8 mouse cellular contexts compared by ENCODE assay signal in genomic region chr19:25207731-25208361, GRCm38 (mm10). TPM values are rescaled to one million over a fixed set of nuclear protein-coding genes. Genes with fewer than 3 reads are reported as not detected.
DNase-seq lines count a peak whose midpoint lies in the region; ATAC-seq and TF ChIP-seq lines count a peak whose summit lies in the region.
"Had no signal": no experiment of that assay in that cellular context is flagged by ENCODE, and none has a peak within 500 bp of the region (broad histone marks: within the 10 kb centered on the region; RNA-seq: fewer than 3 reads in every experiment).

No protein-coding gene starts in this region.

- WGBS in lung, embryonic 16.5 days, result 28% methylated on average over 23 of the region's 23 CpGs
- 5% methylated on average over 23 of the region's 23 CpGs for WGBS in forebrain, embryonic 16.5 days
- WGBS in midbrain, postnatal 0 days, result 4% methylated on average over 23 of the region's 23 CpGs

- peak overlapping the region; percentile 39 for H3K4me2 ChIP-seq in lung, embryonic 16.5 days (ENCODE audit: low read depth, low read length)
- peak overlapping the region; percentile 42 for H3K4me2 ChIP-seq in forebrain, embryonic 16.5 days (ENCODE audit: low read length)
- H3K4me2 ChIP-seq in midbrain, postnatal 0 days (ENCODE audit: low read depth, low read length, poor library complexity, severe bottlenecking), result peak overlapping the region; percentile 40
- H3K4me2 ChIP-seq: liver, embryonic 15.5 days had no signal

- no peak for TF ChIP-seq CTCF in midbrain, postnatal 0 days (IDR thresholded peaks at IDR 0.05)

- no peaks in the 10 kb centered on the region for H3K36me3 ChIP-seq in lung, embryonic 16.5 days (ENCODE audit: control insufficient read depth, insufficient read depth, low read length)
- H3K36me3 ChIP-seq in forebrain, embryonic 16.5 days (ENCODE audit: control insufficient read depth, insufficient read depth), result no peaks in the 10 kb centered on the region
- H3K36me3 ChIP-seq in midbrain, postnatal 0 days (ENCODE audit: insufficient read depth, low read length), result no peaks in the 10 kb centered on the region

- no peak for DNase-seq in lung, postnatal 36 days
- peak; percentile 50 for DNase-seq in kidney, adult 18-20 months
- peak; percentile 30 for DNase-seq in midbrain, postnatal 0 days (ENCODE audit: low spot score)
- DNase-seq in cerebellum, adult 8-10 months, result no peak
- DNase-seq in urinary bladder, postnatal 14 days (ENCODE audit: low spot score), result no peak

- H3K9ac ChIP-seq in lung, embryonic 16.5 days (ENCODE audit: low read length), result peak overlapping the region; percentile 32; the same call in 1 of the 2 replicates
- 0 out of 2 replicates have a peak overlapping the region, but pooled peaks have one; percentile 29 for H3K9ac ChIP-seq in forebrain, embryonic 16.5 days (replicated peaks; ENCODE audit: low read depth, low read length)
- H3K9ac ChIP-seq in midbrain, postnatal 0 days (replicated peaks; ENCODE audit: low read length, poor library complexity, severe bottlenecking), result no peak overlapping the region
- H3K9ac ChIP-seq: liver, embryonic 15.5 days had no signal

- no peak overlapping the region for H3K4me3 ChIP-seq in lung, embryonic 16.5 days (ENCODE audit: low read length)
- H3K4me3 ChIP-seq in forebrain, embryonic 16.5 days (replicated peaks; ENCODE audit: low read length), result peak overlapping the region; percentile 15
- H3K4me3 ChIP-seq in midbrain, postnatal 0 days (ENCODE audit: low read depth, low read length), result peak overlapping the region; percentile 16; the same call in 1 of the 2 replicates
- H3K4me3 ChIP-seq: liver, embryonic 15.5 days had no signal

- H3K27me3 ChIP-seq in lung, embryonic 16.5 days (ENCODE audit: control insufficient read depth, insufficient read depth, low read depth, low read length), result peaks cover 5% of the 10 kb centered on the region; the same call in 1 of the 2 replicates
- no peaks in the 10 kb centered on the region for H3K27me3 ChIP-seq in forebrain, embryonic 16.5 days (replicated peaks; ENCODE audit: control insufficient read depth, insufficient read depth, low read length)
- no peaks in the 10 kb centered on the region for H3K27me3 ChIP-seq in midbrain, postnatal 0 days (ENCODE audit: insufficient read depth, low read length)

- ATAC-seq in lung, embryonic 16.5 days (ENCODE audit: low read depth), result no peak
- ATAC-seq in forebrain, embryonic 16.5 days, result peak; percentile 65; the same call in 1 of the 2 replicates
- no peak for ATAC-seq in midbrain, postnatal 0 days (ENCODE audit: low FRiP score)

- H3K27ac ChIP-seq in lung, embryonic 16.5 days (ENCODE audit: low read length), result no peak overlapping the region
- no peak overlapping the region for H3K27ac ChIP-seq in forebrain, embryonic 16.5 days (ENCODE audit: low read length)
- no peak overlapping the region for H3K27ac ChIP-seq in midbrain, postnatal 0 days (ENCODE audit: low read depth, low read length)
- H3K27ac ChIP-seq: liver, embryonic 15.5 days had no signal

- peaks cover 2% of the 10 kb centered on the region; the same call in 1 of the 2 replicates for H3K4me1 ChIP-seq in lung, embryonic 16.5 days (replicated peaks; ENCODE audit: control insufficient read depth, insufficient read depth, low read length)
- H3K4me1 ChIP-seq in forebrain, embryonic 16.5 days (replicated peaks; ENCODE audit: control insufficient read depth, insufficient read depth, low read length), result peaks cover 8% of the 10 kb centered on the region
- H3K4me1 ChIP-seq in midbrain, postnatal 0 days (ENCODE audit: insufficient read depth, low read length), result peaks cover 6% of the 10 kb centered on the region; the same call in 1 of the 2 replicates

- H3K9me3 ChIP-seq in lung, embryonic 16.5 days (ENCODE audit: control insufficient read depth, low read length), result no peaks in the 10 kb centered on the region
- peaks cover 4% of the 10 kb centered on the region; the same call in 1 of the 2 replicates for H3K9me3 ChIP-seq in forebrain, embryonic 16.5 days (ENCODE audit: control insufficient read depth, low read length)
- no peaks in the 10 kb centered on the region for H3K9me3 ChIP-seq in midbrain, postnatal 0 days (ENCODE audit: low read length)
- H3K9me3 ChIP-seq: liver, embryonic 15.5 days had no signal

RNA-seq across cellular contexts. Expression of gene Kank1, which starts 28.9 kb away (rescaled TPM):
- polyA plus RNA-seq in lung, embryonic 16.5 days (2015; fragmentation: Nextera tagmentation; extraction: Ambion mirVana), result 19.9 and 23.1 TPM in 2 replicates
- 4.4 and 4.8 TPM in 2 replicates for polyA plus RNA-seq in forebrain, embryonic 16.5 days (2015; fragmentation: Nextera tagmentation; extraction: Ambion mirVana)
- total RNA-seq in midbrain, postnatal 0 days (2014; rRNA removed), result 9.1 and 16.6 TPM in 2 replicates
- 5.9 and 6.0 TPM in 2 replicates for polyA plus RNA-seq in midbrain, postnatal 0 days (2015; fragmentation: Nextera tagmentation; extraction: Ambion mirVana)

Comparison
In these comparisons a context has a peak if more than half of its experiments do, and no peak if none do; other contexts are left out.
1. DNase-seq: peak in kidney, adult 18-20 months (single experiment) and midbrain, postnatal 0 days (single experiment); none in lung, postnatal 36 days (single experiment), cerebellum, adult 8-10 months (single experiment) and urinary bladder, postnatal 14 days (single experiment).
2. Peak in every context shown above with its lines, with median percentiles within 50 percentile points of each other: H3K4me2 ChIP-seq.